Mouse (Mus musculus) layer of hippocampus, adult 6 months (tissue): ENCODE results near the gene Tmem200b. TPM values are rescaled to one million over a fixed set of nuclear protein-coding genes. Genes with fewer than 3 reads are reported as not detected.

ENCODE experiments used
- long read RNA-seq, 2 experiments: library from polyadenylated mRNA; unstranded; transcript quantifications; one replicate each; pipeline ENCODE4 v2.0.0; 2019 to 2020
- polyA plus RNA-seq: library from polyadenylated mRNA; unstranded; fragments of <200 nt; fragmentation: Nextera tagmentation; gene quantifications from 2 replicates; pipeline ENCODE4 v1.2.3, GENCODE M21; 2021

Tmem200b gene
- polyA plus RNA-seq: 0.10 and 0.16 TPM in 2 replicates
- long read RNA-seq, experiment 1: 0 reads
- long read RNA-seq, experiment 2, partial matches to known transcripts: 0 of 1 reads
- long read RNA-seq, experiment 2, other reads (novel, unspliced or antisense): 0 of 1 reads

DNA sequence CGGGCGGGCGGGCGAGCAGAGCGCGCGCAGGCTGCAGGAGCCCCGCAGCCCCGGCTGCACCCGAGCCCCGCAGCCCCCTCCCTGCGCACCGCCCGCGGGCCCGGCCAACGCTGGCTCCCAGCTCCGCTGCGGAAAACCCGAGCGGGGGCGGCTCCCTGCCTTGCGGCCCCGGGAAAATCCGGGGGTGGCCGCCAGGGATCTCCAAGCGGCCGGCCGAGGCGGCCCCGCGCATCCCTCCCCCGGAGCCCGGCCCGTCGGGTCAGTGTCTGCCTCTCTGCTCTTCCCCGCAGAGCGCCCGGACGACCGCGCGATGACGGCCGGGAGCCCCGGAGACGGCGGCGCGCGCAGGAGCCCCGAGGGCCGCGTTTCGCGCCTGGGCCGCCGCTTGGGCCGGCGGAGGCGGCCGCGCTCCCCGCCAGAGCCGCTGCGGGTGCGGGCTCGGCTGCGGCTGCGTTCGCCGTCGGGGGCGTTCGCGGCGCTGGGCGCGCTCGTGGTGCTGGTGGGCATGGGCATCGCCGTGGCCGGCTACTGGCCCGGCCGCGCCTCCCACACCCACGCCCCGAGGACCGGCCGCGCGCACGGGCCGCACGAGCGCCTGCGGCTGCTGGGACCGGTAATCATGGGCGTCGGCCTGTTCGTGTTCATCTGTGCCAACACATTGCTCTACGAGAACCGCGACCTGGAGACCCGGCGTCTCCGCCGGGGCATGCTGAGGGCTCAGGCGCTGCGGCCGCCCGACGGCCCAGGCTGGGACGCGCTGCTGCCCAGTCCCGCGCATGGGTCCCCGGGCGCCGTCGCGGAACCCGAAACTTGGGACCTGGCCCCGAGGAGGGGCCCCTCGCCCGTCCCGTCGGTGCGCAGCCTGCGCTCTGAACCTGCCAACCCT lies at the start of gene Tmem200b:
Gene Tmem200b (plus strand): TSS at position 311 of the 886 bp plus-strand sequence.

GRCm38 (mm10) chr4:131873293-131874168 lies 48.0 kb upstream of the Tmem200b start, which contains the start of gene Srsf4:
TSS of gene Srsf4 (plus strand) at chr4:131873617.

Other genes starting within 250 kb of the Tmem200b start
- 12.1 and 12.5 TPM in 2 replicates for gene Ptpru, start 83.5 kb upstream of the Tmem200b start, polyA plus RNA-seq
- gene Mecr, start 78.3 kb upstream of the Tmem200b start, polyA plus RNA-seq: 22.0 and 24.2 TPM in 2 replicates
- gene Srsf4, start 48.2 kb upstream of the Tmem200b start, polyA plus RNA-seq: 49.4 and 54.3 TPM in 2 replicates
- gene Gm10300, start 152.9 kb downstream of the Tmem200b start, polyA plus RNA-seq: 0.06 and 0.08 TPM in 2 replicates
- gene Epb41, start 153.6 kb downstream of the Tmem200b start, polyA plus RNA-seq: 3.9 TPM in 2 replicates
- 0.59 and 0.63 TPM in 2 replicates for gene Oprd1, start 222.7 kb downstream of the Tmem200b start, polyA plus RNA-seq